In genomic region chr9:67581581-67582280, GRCm38 (mm10) we compare ENCODE assay signal across 12 mouse cellular contexts. TPM values are rescaled to one million over a fixed set of nuclear protein-coding genes. Genes with fewer than 3 reads are reported as not detected.
A peak's percentile ranks its signal among the peaks of the same experiment; 100 is the strongest.
DNase-seq lines count a peak whose midpoint lies in the region; ATAC-seq and TF ChIP-seq lines count a peak whose summit lies in the region.
"Had no signal": no experiment of that assay in that cellular context is flagged by ENCODE, and none has a peak within 500 bp of the region (broad histone marks: within the 10 kb centered on the region; RNA-seq: fewer than 3 reads in every experiment).

No protein-coding gene starts in this region.

- 35% methylated on average over 10 of the region's 10 CpGs for WGBS in heart, embryonic 15.5 days

- no peak overlapping the region for H3K9ac ChIP-seq in CH12.LX (ENCODE audit: insufficient read depth, low read depth)
- no peak overlapping the region for H3K9ac ChIP-seq in heart, embryonic 15.5 days

- H3K36me3 ChIP-seq in CH12.LX (replicated peaks in 1 of 2; ENCODE audit: control insufficient read depth in 1 of 2, insufficient read depth in 1 of 2, low read length in 1 of 2): no peaks in the 10 kb centered on the region
- H3K36me3 ChIP-seq in heart, embryonic 15.5 days: no peaks in the 10 kb centered on the region

- H3K79me2 ChIP-seq in CH12.LX (replicated peaks; ENCODE audit: control insufficient read depth, extremely low read depth, insufficient read depth, poor library complexity, severe bottlenecking): no peaks in the 10 kb centered on the region

- intact Hi-C loops in heart, postnatal 25 days (cut with DNase I): no loop called here

- peak; percentile 86 for ATAC-seq in heart, embryonic 15.5 days (replicated peaks; ENCODE audit: insufficient number of reproducible peaks, insufficient read depth, low FRiP score, low read depth)
- no peak for ATAC-seq in megakaryocyte progenitor cell, adult 5-6 weeks (replicated peaks; ENCODE audit: poor library complexity)
- ATAC-seq in CD4-positive, CD25-positive, alpha-beta regulatory T cell, adult 4 months: no peak

- H3K27ac ChIP-seq in CH12.LX (ENCODE audit: insufficient read depth, low read depth): no peak overlapping the region
- peak overlapping the region; percentile 96 for H3K27ac ChIP-seq in heart, embryonic 15.5 days

- TF ChIP-seq RAD21 in CH12.LX (IDR thresholded peaks at IDR 0.05; ENCODE audit: low read depth, low read length): no peak

- H3K9me3 ChIP-seq in CH12.LX (replicated peaks; ENCODE audit: low read length): no peaks in the 10 kb centered on the region
- no peaks in the 10 kb centered on the region for H3K9me3 ChIP-seq in heart, embryonic 15.5 days (replicated peaks)

- no peaks in the 10 kb centered on the region for H3K27me3 ChIP-seq in CH12.LX (replicated peaks)
- no peaks in the 10 kb centered on the region for H3K27me3 ChIP-seq in heart, embryonic 15.5 days

- DNase-seq in heart, adult 11 months: peak; percentile 94
- no peak for DNase-seq in heart, postnatal 25 days (ENCODE audit: low spot score)
- DNase-seq in CH12.LX (ENCODE audit: extremely low read depth): peak; percentile 27
- peak; percentile 42 for DNase-seq in gastrocnemius, postnatal 10 days
- DNase-seq in cerebellum, postnatal 36 days: no peak
- DNase-seq: lung, adult 18-20 months; thymus, adult 2 months had no signal

- in situ Hi-C loops in CH12.LX (cut with MboI; ENCODE audit: low pct_ligation_motif_present, low pct_unique_long_range_greater_than_20kb, low sequenced_read_pairs): no loop called here

- TF ChIP-seq POLR2A in CH12.LX (IDR thresholded peaks at IDR 0.05; ENCODE audit: low read depth, low read length): no peak

- no peak overlapping the region for H3K4me2 ChIP-seq in CH12.LX (ENCODE audit: insufficient read depth, low read depth, poor library complexity, severe bottlenecking)
- H3K4me2 ChIP-seq in heart, embryonic 15.5 days: peak overlapping the region; percentile 19; the same call in 1 of the 2 replicates

- peaks cover 0 to 17% of the 10 kb centered on the region in 2 experiments; a peak in 2 of 4 replicates for H3K4me1 ChIP-seq in CH12.LX (ENCODE audit: control insufficient read depth in 1 of 2, insufficient read depth in 2 of 2)
- peaks cover 66% of the 10 kb centered on the region for H3K4me1 ChIP-seq in heart, embryonic 15.5 days (replicated peaks)

- dilution Hi-C loops in CH12.LX (cut with MboI; ENCODE audit: extremely low pct_ligation_motif_present, extremely low pct_unique_long_range_greater_than_20kb, low sequenced_read_pairs): no loop called here

- no peak overlapping the region for H3K4me3 ChIP-seq in CH12.LX (replicated peaks in 1 of 3; ENCODE audit: low read depth in 2 of 3, low read length in 2 of 3, poor library complexity in 1 of 3)
- H3K4me3 ChIP-seq in heart, embryonic 15.5 days: no peak overlapping the region
- H3K4me3 ChIP-seq: erythroblast, embryonic 14.5 days had no signal

- TF ChIP-seq EP300 in CH12.LX (IDR thresholded peaks at IDR 0.05; ENCODE audit: low read length): no peak

- TF ChIP-seq CTCF in CH12.LX (conservative IDR thresholded peaks at IDR 0.05 in 1 of 2, IDR thresholded peaks at IDR 0.05 in 1 of 2; ENCODE audit: low read depth in 2 of 2, low read length in 2 of 2): no peak

TF ChIP-seq in CH12.LX, 34 proteins besides CTCF, POLR2A, EP300 and RAD21:
- TF ChIP-seq CHD1 (IDR thresholded peaks at IDR 0.05; ENCODE audit: low read depth, low read length) (no peak), MAFK (IDR thresholded peaks at IDR 0.05; ENCODE audit: insufficient replicate concordance, low read length) (no peak), NRF1 (IDR thresholded peaks at IDR 0.05; ENCODE audit: low read depth, low read length) (no peak), ZNF384 (IDR thresholded peaks at IDR 0.05; ENCODE audit: low read depth, low read length) (no peak), ZC3H11A (IDR thresholded peaks at IDR 0.05; ENCODE audit: low read depth, low read length) (no peak), MYC (IDR thresholded peaks at IDR 0.05; ENCODE audit: low read depth, low read length) (no peak), MXI1 (IDR thresholded peaks at IDR 0.05; ENCODE audit: low read depth, low read length) (no peak), CHD2 (IDR thresholded peaks at IDR 0.05; ENCODE audit: low read length) (no peak), NELFE (IDR thresholded peaks at IDR 0.05; ENCODE audit: low read depth, low read length) (no peak), HCFC1 (IDR thresholded peaks at IDR 0.05; ENCODE audit: low read depth, low read length) (no peak), PAX5 (IDR thresholded peaks at IDR 0.05; ENCODE audit: low read length) (no peak)
TF ChIP-seq in CH12.LX: peak in this region for 0.

RNA-seq across cellular contexts. Expression of gene Tln2, which starts 22.2 kb away (rescaled TPM):
- 10 to 100 TPM; 89.4 to 91.5 TPM for total RNA-seq in heart, postnatal 25 days (2021)
- total RNA-seq in CH12.LX (2012; rRNA removed) (4.4 TPM in 2 replicates), CH12.LX (2014; rRNA removed) (2.2 and 2.6 TPM in 2 replicates)
- polyA plus RNA-seq in CH12.LX (2012; ENCODE audit: insufficient read length, low read depth): 3.3 and 4.4 TPM in 2 replicates
- 100 to 1,000 TPM; 111 to 132 TPM for total RNA-seq in gastrocnemius, postnatal 10 days (2021)
- 58.4 and 65.7 TPM in 2 replicates for polyA plus RNA-seq in heart, embryonic 15.5 days (2015; fragmentation: Nextera tagmentation; extraction: Ambion mirVana)
- total RNA-seq in megakaryocyte progenitor cell, adult 5-6 weeks (2015): 0.27 and 0.73 TPM in 2 replicates
- 0.64 and 0.75 TPM in 2 replicates for total RNA-seq in megakaryocyte progenitor cell, adult 5-6 weeks (2017)
- polyA plus RNA-seq in CD4-positive, CD25-positive, alpha-beta regulatory T cell, adult 4 months (2017; shearing (Covaris generic)): under 1 TPM in 1 of 2 experiments, not detected in 1; 0.22 TPM
- total RNA-seq: MEL had no signal

Comparison
In these comparisons a context has a peak if more than half of its experiments do, and no peak if none do; other contexts are left out.
1. DNase-seq: peak in heart, adult 11 months (single experiment), CH12.LX (single experiment) and gastrocnemius, postnatal 10 days (single experiment); none in heart, postnatal 25 days (single experiment) and cerebellum, postnatal 36 days (0 of 2).
2. RNA of gene Tln2, which starts 22.2 kb away (total RNA-seq): 111 to 132 TPM in gastrocnemius, postnatal 10 days and 89.4 to 91.5 TPM in heart, postnatal 25 days; 2.2 to 4.4 TPM in CH12.LX and 0.27 to 0.75 TPM in megakaryocyte progenitor cell, adult 5-6 weeks; every median in the first group is over 10 times any median in the second.